Mouse (Mus musculus) lung, embryonic 14.5 days (tissue): ENCODE measurements around the gene Fcmr. TPM values are rescaled to one million over a fixed set of nuclear protein-coding genes. Genes with fewer than 3 reads are reported as not detected.

ENCODE experiments used
- ATAC-seq: fragments of 200-750 bp; cut with Nextera tagmentation; 2 replicates; pipeline ENCODE4 v1.8.0; 2017; ENCODE audit warnings: mild to moderate bottlenecking, moderate TSS enrichment, moderate library complexity; ENCODE audit not compliant: insufficient read depth
- DNase-seq: peaks from one replicate; pipeline ENCODE4 v3.0.0-alpha.2; 2015
- H3K27ac ChIP-seq: fragments of 300-500 bp; sonication (generic); 2 replicates; pipeline ENCODE4 v1.5.1; 2014; ENCODE audit warnings: low read depth, mild to moderate bottlenecking, moderate library complexity
- H3K27me3 ChIP-seq: fragments of 300-500 bp; sonication (generic); 2 replicates; pipeline ENCODE4 v1.6.1; 2014; ENCODE audit warnings: low read length, control low read depth; ENCODE audit not compliant: insufficient read depth
- H3K36me3 ChIP-seq: fragments of 300-500 bp; sonication (generic); 2 replicates; pipeline ENCODE4 v1.6.1; 2014; ENCODE audit warnings: control low read depth; ENCODE audit not compliant: insufficient read depth
- H3K4me1 ChIP-seq: fragments of 300-500 bp; sonication (generic); 2 replicates; pipeline ENCODE4 v1.6.1; 2014; ENCODE audit warnings: antibody characterized with exemption, control low read depth; ENCODE audit not compliant: insufficient read depth
- H3K4me2 ChIP-seq: fragments of 300-500 bp; sonication (generic); 2 replicates; pipeline ENCODE4 v1.6.1; 2014; ENCODE audit warnings: mild to moderate bottlenecking
- H3K4me3 ChIP-seq: fragments of 300-500 bp; sonication (generic); 2 replicates; pipeline ENCODE4 v1.5.1; 2014; ENCODE audit warnings: low read depth, low read length
- H3K9ac ChIP-seq: fragments of 300-500 bp; sonication (generic); 2 replicates; pipeline ENCODE4 v1.6.1; 2014
- H3K9me3 ChIP-seq: fragments of 300-500 bp; sonication (generic); 2 replicates; pipeline ENCODE4 v1.6.1; 2016; ENCODE audit warnings: low read depth, low read length, control low read depth
- CTCF ChIP-seq: IDR thresholded peaks from 2 replicates; pipeline ENCODE4 v1.5.1; 2016; ENCODE audit warnings: antibody characterized with exemption, low read depth
- WGBS: fragments of 180-500 bp; shearing (Covaris S2); extraction: QIAGEN DNeasy Blood & Tissue Kit; methylation state at CpG from one replicate; pipeline ENCODE4 v1.1.7; 2014; 5-methylcytosine and 5-hydroxymethylcytosine counted together
- polyA plus RNA-seq: library from polyadenylated mRNA; unstranded; fragments of >200 nt; fragmentation: Nextera tagmentation; extraction: Ambion mirVana; gene quantifications from 2 replicates; pipeline ENCODE4 v1.2.1, GENCODE M21; 2014

Fcmr gene
- polyA plus RNA-seq, 1 experiment from 2014 or later: not detected

DNA sequence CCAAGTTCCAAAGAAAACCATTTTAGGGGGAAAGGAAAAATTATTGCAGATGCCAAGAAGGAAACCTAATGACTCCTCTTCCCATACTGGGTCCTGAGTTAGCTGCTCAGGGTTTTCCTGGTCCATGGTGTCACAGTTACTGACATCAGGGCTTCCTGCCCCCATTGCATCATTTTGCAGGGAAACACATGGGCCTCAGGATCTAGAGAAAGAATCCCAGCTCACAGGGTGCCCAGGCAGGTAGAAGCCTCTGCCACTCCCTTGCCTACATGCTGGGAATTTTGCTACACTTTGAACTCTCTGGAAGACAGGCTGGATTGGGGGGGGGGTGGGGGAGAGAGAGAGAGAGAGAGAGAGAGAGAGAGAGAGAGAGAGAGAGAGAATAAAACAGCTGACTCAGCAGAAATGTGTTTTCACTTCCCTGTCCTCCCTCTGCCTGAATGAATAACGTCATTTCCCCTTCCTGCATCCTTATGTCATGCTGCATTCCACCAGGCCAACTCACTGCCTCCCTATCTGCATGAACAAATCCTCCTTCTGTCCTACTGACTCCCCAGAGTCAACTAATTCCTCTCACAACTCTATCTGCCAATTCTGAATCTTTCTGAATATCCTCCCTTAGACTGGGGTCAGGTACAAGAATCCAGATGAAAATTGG, 53.0 kb downstream of the Fcmr start:
- H3K27me3 ChIP-seq: no peaks in the 10 kb centered on the region
- H3K27ac ChIP-seq: no peak overlapping the region
- H3K4me1 ChIP-seq: no peaks in the 10 kb centered on the region
- no peak for TF ChIP-seq CTCF
- H3K9me3 ChIP-seq: no peaks in the 10 kb centered on the region
- no peak overlapping the region for H3K4me2 ChIP-seq
- H3K4me3 ChIP-seq: no peak overlapping the region
- 6% methylated on average over 1 of the region's 1 CpGs for whole genome bisulfite sequencing
- DNase-seq (no peak), ATAC-seq (no peak)
- H3K9ac ChIP-seq: no peak overlapping the region
- no peaks in the 10 kb centered on the region for H3K36me3 ChIP-seq

DNA sequence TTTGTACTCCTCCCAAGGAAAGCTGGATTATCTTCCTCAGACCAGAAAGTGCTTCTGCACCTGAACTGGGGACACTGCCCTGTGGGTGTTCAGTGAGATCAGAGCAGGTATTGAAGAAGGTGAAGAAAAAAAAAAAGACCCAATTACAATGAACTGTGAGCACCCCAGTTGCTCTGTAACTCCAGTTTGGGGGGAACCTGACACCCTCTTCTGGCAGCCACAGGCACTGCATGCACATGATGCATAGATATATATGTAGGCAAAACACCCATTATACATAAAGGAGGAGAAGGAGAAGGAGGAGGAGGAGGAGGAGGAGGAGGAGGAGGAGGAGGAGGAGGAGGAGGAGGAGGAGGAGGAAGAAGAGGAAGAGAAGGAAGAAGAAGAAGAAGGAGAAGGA, 61.0 kb downstream of the Fcmr start:
- H3K4me3 ChIP-seq: no peak overlapping the region
- no peaks in the 10 kb centered on the region for H3K4me1 ChIP-seq
- no peak overlapping the region for H3K27ac ChIP-seq
- H3K9ac ChIP-seq: no peak overlapping the region
- ATAC-seq (no peak), DNase-seq (no peak)
- no peaks in the 10 kb centered on the region for H3K27me3 ChIP-seq
- H3K9me3 ChIP-seq: no peaks in the 10 kb centered on the region
- H3K4me2 ChIP-seq: no peak overlapping the region
- H3K36me3 ChIP-seq: no peaks in the 10 kb centered on the region
- TF ChIP-seq CTCF: peak; percentile 16; the same call in 1 of the 2 replicates

Other genes starting within 250 kb of the Fcmr start
- 0.13 TPM in 1 of 2 replicates, not detected in the other for gene Zp3r, start 236.0 kb upstream of the Fcmr start, polyA plus RNA-seq
- not detected in 2 replicates for gene C4bp, start 204.0 kb upstream of the Fcmr start, polyA plus RNA-seq
- gene Gm29427, start 149.9 kb upstream of the Fcmr start, polyA plus RNA-seq: not detected in 2 replicates
- gene Yod1, start 148.3 kb upstream of the Fcmr start, polyA plus RNA-seq: 11.7 and 11.8 TPM in 2 replicates
- 6.5 and 7.2 TPM in 2 replicates for gene Pfkfb2, start 136.4 kb upstream of the Fcmr start, polyA plus RNA-seq
- gene AA986860, start 133.7 kb upstream of the Fcmr start, polyA plus RNA-seq: 7.8 TPM in 2 replicates
- gene Fcamr, start 64.8 kb upstream of the Fcmr start, polyA plus RNA-seq: not detected in 2 replicates
- gene Pigr, start 39.0 kb upstream of the Fcmr start, polyA plus RNA-seq: not detected in 2 replicates
- not detected in 2 replicates for gene Il24, start 21.8 kb downstream of the Fcmr start, polyA plus RNA-seq
- not detected in 2 replicates for gene Il20, start 45.8 kb downstream of the Fcmr start, polyA plus RNA-seq
- not detected in 2 replicates for gene Il19, start 74.4 kb downstream of the Fcmr start, polyA plus RNA-seq
- not detected in 2 replicates for gene Il10, start 154.2 kb downstream of the Fcmr start, polyA plus RNA-seq
- 63.6 and 72.3 TPM in 2 replicates for gene Mapkapk2, start 232.2 kb downstream of the Fcmr start, polyA plus RNA-seq